Comparison of ENCODE assay signal across 9 mouse cellular contexts in genomic region chr1:166049046-166049827, GRCm38 (mm10). TPM values are rescaled to one million over a fixed set of nuclear protein-coding genes. Genes with fewer than 3 reads are reported as not detected.
DNase-seq lines count a peak whose midpoint lies in the region; ATAC-seq and TF ChIP-seq lines count a peak whose summit lies in the region.
"Had no signal": no experiment of that assay in that cellular context is flagged by ENCODE, and none has a peak within 500 bp of the region (broad histone marks: within the 10 kb centered on the region; RNA-seq: fewer than 3 reads in every experiment).

No protein-coding gene starts in this region.

- no peak for TF ChIP-seq CTCF in left cerebral cortex, adult 2 months (IDR thresholded peaks at IDR 0.05)

- peak; percentile 39 for ATAC-seq in embryonic facial prominence, embryonic 11.5 days (replicated peaks; ENCODE audit: insufficient number of reproducible peaks, low FRiP score, low TSS enrichment, low read depth)
- peak; percentile 39; the same call in 1 of the 2 replicates for ATAC-seq in intestine, embryonic 15.5 days
- peak; percentile 73 for ATAC-seq in neural tube, embryonic 12.5 days (ENCODE audit: low FRiP score, low read depth)
- ATAC-seq in CD4-positive, CD25-positive, alpha-beta regulatory T cell, adult 4 months, result no peak
- no peak for ATAC-seq in megakaryocyte progenitor cell, adult 5-6 weeks (replicated peaks; ENCODE audit: poor library complexity)

- DNase-seq in left cerebral cortex, adult 2 months (ENCODE audit: extremely low spot score in 1 of 2, low spot score in 2 of 2), result no peak
- no peak for DNase-seq in left cerebral cortex, adult 9 months (ENCODE audit: low spot score in 2 of 2)
- peak; percentile 48 for DNase-seq in embryonic facial prominence, embryonic 11.5 days (ENCODE audit: low spot score)
- DNase-seq in testis, postnatal 14 days (ENCODE audit: low spot score), result no peak

- H3K4me2 ChIP-seq in embryonic facial prominence, embryonic 11.5 days (ENCODE audit: low read depth, low read length), result peak overlapping the region; percentile 92
- peak overlapping the region; percentile 93 for H3K4me2 ChIP-seq in intestine, embryonic 15.5 days (replicated peaks)
- peak overlapping the region; percentile 84 for H3K4me2 ChIP-seq in neural tube, embryonic 12.5 days (replicated peaks)

- WGBS in embryonic facial prominence, embryonic 11.5 days, result 11% methylated on average over 11 of the region's 11 CpGs
- 24% methylated on average over 11 of the region's 11 CpGs for WGBS in intestine, embryonic 15.5 days
- WGBS in neural tube, embryonic 12.5 days, result 10% methylated on average over 11 of the region's 11 CpGs

- no peak overlapping the region for H3K27ac ChIP-seq in left cerebral cortex, adult 2 months
- H3K27ac ChIP-seq in embryonic facial prominence, embryonic 11.5 days (replicated peaks; ENCODE audit: low read depth, low read length), result no peak overlapping the region
- no peak overlapping the region for H3K27ac ChIP-seq in intestine, embryonic 15.5 days
- H3K27ac ChIP-seq in neural tube, embryonic 12.5 days, result no peak overlapping the region
- H3K27ac ChIP-seq: macrophage had no signal

- no peak overlapping the region for H3K9ac ChIP-seq in embryonic facial prominence, embryonic 11.5 days (replicated peaks; ENCODE audit: low read length)
- no peak overlapping the region for H3K9ac ChIP-seq in intestine, embryonic 15.5 days
- H3K9ac ChIP-seq in neural tube, embryonic 12.5 days, result no peak overlapping the region

- H3K4me1 ChIP-seq in embryonic facial prominence, embryonic 11.5 days (ENCODE audit: control insufficient read depth, insufficient read depth, low read length), result peaks cover 4% of the 10 kb centered on the region; the same call in 1 of the 2 replicates
- H3K4me1 ChIP-seq in intestine, embryonic 15.5 days (replicated peaks), result peaks cover 19% of the 10 kb centered on the region
- H3K4me1 ChIP-seq in neural tube, embryonic 12.5 days, result peaks cover 43% of the 10 kb centered on the region

- no peaks in the 10 kb centered on the region for H3K9me3 ChIP-seq in embryonic facial prominence, embryonic 11.5 days (replicated peaks; ENCODE audit: control insufficient read depth, low read length)
- no peaks in the 10 kb centered on the region for H3K9me3 ChIP-seq in intestine, embryonic 15.5 days
- H3K9me3 ChIP-seq in neural tube, embryonic 12.5 days, result no peaks in the 10 kb centered on the region

- H3K36me3 ChIP-seq in embryonic facial prominence, embryonic 11.5 days (replicated peaks; ENCODE audit: control insufficient read depth, insufficient read depth, low read depth, low read length), result no peaks in the 10 kb centered on the region
- H3K36me3 ChIP-seq in intestine, embryonic 15.5 days, result no peaks in the 10 kb centered on the region
- H3K36me3 ChIP-seq in neural tube, embryonic 12.5 days, result no peaks in the 10 kb centered on the region

- intact Hi-C loops in left cerebral cortex, adult 2 months (cut with DNase I), result loop anchor here (5.0 kb wide), 1 partner anchor 103 kb away; no protein-coding TSS in a partner anchor

- peak overlapping the region; percentile 49; the same call in 1 of the 2 replicates for H3K4me3 ChIP-seq in left cerebral cortex, adult 2 months
- H3K4me3 ChIP-seq in embryonic facial prominence, embryonic 11.5 days (ENCODE audit: low read depth, low read length), result peak overlapping the region; percentile 32; the same call in 1 of the 2 replicates
- peak overlapping the region; percentile 40 for H3K4me3 ChIP-seq in intestine, embryonic 15.5 days (replicated peaks)
- peak overlapping the region; percentile 34; the same call in 1 of the 2 replicates for H3K4me3 ChIP-seq in neural tube, embryonic 12.5 days

- H3K27me3 ChIP-seq in embryonic facial prominence, embryonic 11.5 days (ENCODE audit: control insufficient read depth, insufficient read depth, low read length), result peaks cover 7% of the 10 kb centered on the region; the same call in 1 of the 2 replicates
- H3K27me3 ChIP-seq in intestine, embryonic 15.5 days (replicated peaks), result no peaks in the 10 kb centered on the region
- H3K27me3 ChIP-seq in neural tube, embryonic 12.5 days (replicated peaks), result peaks cover 15% of the 10 kb centered on the region

RNA-seq across cellular contexts. Expression of gene Pou2f1, which starts 46.8 kb away (rescaled TPM):
- 10 to 100 TPM; 18.0 to 22.8 TPM for total RNA-seq in left cerebral cortex, adult 2 months (2021)
- polyA plus RNA-seq in embryonic facial prominence, embryonic 11.5 days (2014; fragmentation: Nextera tagmentation; extraction: Ambion mirVana), result 22.1 and 22.8 TPM in 2 replicates
- 10.0 and 10.1 TPM in 2 replicates for polyA plus RNA-seq in intestine, embryonic 15.5 days (2015; fragmentation: Nextera tagmentation; extraction: Ambion mirVana)
- 17.0 and 19.6 TPM in 2 replicates for polyA plus RNA-seq in neural tube, embryonic 12.5 days (2016; fragmentation: Nextera tagmentation; extraction: Ambion mirVana)
- polyA plus RNA-seq in CD4-positive, CD25-positive, alpha-beta regulatory T cell, adult 4 months (2017; shearing (Covaris generic)), result 10 to 100 TPM; 53.6 to 55.3 TPM
- total RNA-seq in megakaryocyte progenitor cell, adult 5-6 weeks (2015), result 23.9 and 28.5 TPM in 2 replicates
- 17.3 and 23.5 TPM in 2 replicates for total RNA-seq in megakaryocyte progenitor cell, adult 5-6 weeks (2017)

Comparison
In these comparisons a context has a peak if more than half of its experiments do, and no peak if none do; other contexts are left out.
1. ATAC-seq: peak in embryonic facial prominence, embryonic 11.5 days (single experiment), intestine, embryonic 15.5 days (single experiment) and neural tube, embryonic 12.5 days (single experiment); none in CD4-positive, CD25-positive, alpha-beta regulatory T cell, adult 4 months (single experiment) and megakaryocyte progenitor cell, adult 5-6 weeks (single experiment).
2. Peak in every context shown above with its lines, with median percentiles within 50 percentile points of each other: H3K4me3 ChIP-seq and H3K4me2 ChIP-seq.